Mouse (Mus musculus) G1E-ER4 (cell line): ENCODE results near the gene Mdk. TPM values are rescaled to one million over a fixed set of nuclear protein-coding genes. Genes with fewer than 3 reads are reported as not detected.

Source experiments
- GATA1 ChIP-seq: IDR thresholded peaks from one replicate; pipeline ENCODE4 v1.8.0; 2012; ENCODE audit warnings: low read length, inconsistent platforms
- polyA plus RNA-seq: library from polyadenylated mRNA; stranded (reverse); fragments of >175 nt; gene quantifications from 2 replicates; pipeline ENCODE4 v1.2.3, GENCODE M21; 2012

The Mdk gene
- polyA plus RNA-seq, 1 experiment = 7.4 TPM

GRCm38 (mm10) chr2:91947397-91948150 is 15.5 kb upstream of the Mdk start:
- no peak for TF ChIP-seq GATA1

GRCm38 (mm10) chr2:91946836-91947235 is 14.7 kb upstream of the Mdk start:
- TF ChIP-seq GATA1 = no peak

- no peak for TF ChIP-seq GATA1
These were observed 13.4 kb upstream of the Mdk start, which contains the start of gene Gm9821 for GRCm38 (mm10) chr2:91945483-91945882. Gene Gm9821, plus strand, starts transcription at chr2:91945703.

- no peak for TF ChIP-seq GATA1
These were observed 12.3 kb upstream of the Mdk start for GRCm38 (mm10) chr2:91944170-91944950.

- no peak for TF ChIP-seq GATA1
These were observed 10.3 kb upstream of the Mdk start for GRCm38 (mm10) chr2:91942356-91942755.

GRCm38 (mm10) chr2:91939303-91939935 is 7.3 kb upstream of the Mdk start:
- TF ChIP-seq GATA1 = no peak

GRCm38 (mm10) chr2:91936154-91936553 is 4.1 kb upstream of the Mdk start:
- TF ChIP-seq GATA1 = no peak

GRCm38 (mm10) chr2:91934826-91935525 is 2.9 kb upstream of the Mdk start:
- TF ChIP-seq GATA1 = no peak

- TF ChIP-seq GATA1 = no peak
These were observed 1.9 kb upstream of the Mdk start for GRCm38 (mm10) chr2:91934016-91934415.

- TF ChIP-seq GATA1 = no peak
These were observed 1.4 kb upstream of the Mdk start for GRCm38 (mm10) chr2:91933471-91933870.

- no peak for TF ChIP-seq GATA1
These were observed 747 bp upstream of the Mdk start for GRCm38 (mm10) chr2:91932737-91933350.

GRCm38 (mm10) chr2:91931328-91932159 is 553 bp downstream of the Mdk start:
- TF ChIP-seq GATA1 = no peak

- no peak for TF ChIP-seq GATA1
These were observed 1.3 kb downstream of the Mdk start for GRCm38 (mm10) chr2:91930761-91931291.

- TF ChIP-seq GATA1 = no peak
These were observed 2.2 kb downstream of the Mdk start for GRCm38 (mm10) chr2:91929936-91930335.
